Mouse (Mus musculus) megakaryocyte, embryonic 14.5 days (primary cell): Measurements from ENCODE around the gene Slc7a8.

ENCODE experiments used
- FLI1 ChIP-seq: IDR thresholded peaks from 2 replicates; pipeline ENCODE4 v1.6.1; 2012; ENCODE audit warnings: low read length, inconsistent platforms, mixed read lengths
- GATA1 ChIP-seq: IDR thresholded peaks from 3 replicates; pipeline ENCODE4 v1.6.1; 2012; ENCODE audit warnings: mixed read lengths, low read length, inconsistent platforms, borderline replicate concordance

GRCm38 (mm10) chr14:54747942-54748917 is 33.5 kb downstream of the Slc7a8 start:
- TF ChIP-seq FLI1 (no peak), GATA1 (no peak)
